Mouse (Mus musculus) C2C12 (cell line): ENCODE results near the gene Tgfb2.
A peak's percentile ranks its signal among the peaks of the same experiment; 100 is the strongest.

Experiments
- CEBPB ChIP-seq: IDR thresholded peaks from one replicate; pipeline ENCODE4 v1.6.1; 2011; ENCODE audit warnings: low read depth, mild to moderate bottlenecking, control low read depth, moderate library complexity
- CTCF ChIP-seq: IDR thresholded peaks from one replicate; pipeline ENCODE4 v1.5.1; 2011; ENCODE audit not compliant: control insufficient read depth, insufficient read depth, insufficient read length
- FOSL1 ChIP-seq: IDR thresholded peaks from one replicate; pipeline ENCODE4 v1.8.0; 2011; ENCODE audit warnings: mild to moderate bottlenecking, low read length; ENCODE audit not compliant: poor library complexity, insufficient read depth, severe bottlenecking
- MAX ChIP-seq: IDR thresholded peaks from one replicate; pipeline ENCODE4 v1.6.1; 2011; ENCODE audit warnings: mild to moderate bottlenecking, control low read depth
- MYOD1 ChIP-seq: IDR thresholded peaks from one replicate; pipeline ENCODE4 v1.6.1; 2011; ENCODE audit warnings: low read depth; ENCODE audit not compliant: control insufficient read depth, insufficient read length
- MYOG ChIP-seq: IDR thresholded peaks from one replicate; pipeline ENCODE4 v1.6.1; 2011; ENCODE audit not compliant: control insufficient read depth, insufficient read length; ENCODE audit errors: extremely low read depth
- USF1 ChIP-seq: IDR thresholded peaks from one replicate; pipeline ENCODE4 v1.6.1; 2011; ENCODE audit warnings: low read depth, mild to moderate bottlenecking, control low read depth, moderate library complexity

- TF ChIP-seq CTCF, result no peak
- TF ChIP-seq MYOD1, result peak; percentile 78
- TF ChIP-seq CEBPB, result peak; percentile 69
- TF ChIP-seq USF1, result no peak
- peak; percentile 96 for TF ChIP-seq MAX
- no peak for TF ChIP-seq FOSL1
- no peak for TF ChIP-seq MYOG
These were observed 43.2 kb upstream of the Tgfb2 start, which contains the start of gene Rrp15 for GRCm38 (mm10) chr1:186748724-186749653.
